Mouse (Mus musculus) olfactory bulb, adult 2 months (tissue): ENCODE data around the gene Dnajc11. TPM values are rescaled to one million over a fixed set of nuclear protein-coding genes. Genes with fewer than 3 reads are reported as not detected.

Experiments used
- H3K27ac ChIP-seq: fragments of 200-500 bp; 2 replicates; pipeline ENCODE4 v1.5.1; 2012; ENCODE audit warnings: low read depth, low read length; ENCODE audit not compliant: insufficient read depth
- H3K4me1 ChIP-seq: fragments of 200-500 bp; 2 replicates; pipeline ENCODE4 v1.6.1; 2012; ENCODE audit warnings: low read length; ENCODE audit not compliant: control insufficient read depth, insufficient read depth
- H3K4me3 ChIP-seq: fragments of 200-500 bp; 2 replicates; pipeline ENCODE4 v1.5.1; 2012; ENCODE audit warnings: mild to moderate bottlenecking, low read depth, low read length, moderate library complexity; ENCODE audit not compliant: insufficient read depth
- CTCF ChIP-seq: fragments of 200-500 bp; IDR thresholded peaks from 2 replicates; pipeline ENCODE4 v1.5.1; 2012; ENCODE audit warnings: low read depth, mild to moderate bottlenecking, low read length, moderate library complexity; ENCODE audit not compliant: insufficient read depth
- POLR2A ChIP-seq: fragments of 200-500 bp; IDR thresholded peaks from 2 replicates; pipeline ENCODE4 v1.6.1; 2012; ENCODE audit warnings: mild to moderate bottlenecking, low read depth, low read length, moderate library complexity; ENCODE audit not compliant: insufficient read depth
- WGBS: fragments of 180-500 bp; shearing (Covaris S2); methylation state at CpG from one replicate; pipeline ENCODE4 v1.1.7; 2018; 5-methylcytosine and 5-hydroxymethylcytosine counted together
- polyA plus RNA-seq: library from polyadenylated mRNA; stranded (reverse); fragments of >200 nt; gene quantifications from 2 replicates; pipeline ENCODE4 v1.2.4, GENCODE M21; 2012; ENCODE audit warnings: low replicate concordance; ENCODE audit not compliant: missing spikeins, insufficient read depth, insufficient read length

Dnajc11 gene
- polyA plus RNA-seq, 1 experiment: not detected

- no peak for TF ChIP-seq POLR2A
- TF ChIP-seq CTCF: no peak
- no peak overlapping the region for H3K4me3 ChIP-seq
- no peak overlapping the region for H3K27ac ChIP-seq
- H3K4me1 ChIP-seq: peaks cover 18% of the 10 kb centered on the region
- WGBS: 70% methylated on average over 11 of the region's 11 CpGs
These were observed 32.1 kb upstream of the Dnajc11 start for GRCm38 (mm10) chr4:151901422-151901821.

DNA sequence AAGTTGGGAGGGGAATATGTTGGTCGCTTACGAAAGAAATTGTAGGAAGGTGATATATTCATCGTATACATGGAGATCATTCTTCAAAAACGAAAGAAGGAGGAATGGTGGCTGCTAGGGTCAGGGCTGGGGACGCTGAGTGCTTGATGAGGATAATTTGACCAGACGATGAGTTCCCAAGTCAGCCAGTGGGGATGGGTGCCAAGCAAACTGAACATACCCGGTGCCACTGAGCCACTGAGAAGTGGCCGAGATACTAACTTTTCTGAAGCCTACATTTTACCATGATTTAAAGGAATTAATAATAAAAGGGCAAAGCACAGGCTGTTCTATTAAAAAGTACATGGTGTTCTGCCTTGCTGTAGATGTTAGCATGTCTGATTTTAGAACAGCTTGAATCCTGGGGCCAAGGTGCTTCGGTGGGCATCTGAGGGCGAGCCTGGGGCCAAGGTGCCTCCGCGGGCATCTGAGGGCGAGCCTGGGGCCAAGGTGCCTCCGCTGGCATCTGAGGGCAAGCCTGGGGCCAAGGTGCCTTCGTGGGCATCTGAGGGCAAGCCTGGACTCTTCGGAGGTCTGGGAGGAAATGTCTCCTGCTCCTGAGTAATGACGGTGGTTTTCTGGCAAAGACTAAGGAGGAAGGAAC, 31.3 kb upstream of the Dnajc11 start:
- WGBS: 77% methylated on average over 17 of the region's 17 CpGs

GRCm38 (mm10) chr4:151902689-151903241, 30.7 kb upstream of the Dnajc11 start:
- H3K4me3 ChIP-seq: no peak overlapping the region
- no peak overlapping the region for H3K27ac ChIP-seq
- H3K4me1 ChIP-seq: peaks cover 19% of the 10 kb centered on the region
- 60% methylated on average over 14 of the region's 14 CpGs for WGBS
- TF ChIP-seq CTCF (no peak), POLR2A (no peak)

More for the DNA sequence above, 31.3 kb upstream of the Dnajc11 start:
- H3K27ac ChIP-seq: no peak overlapping the region
- TF ChIP-seq POLR2A: no peak
- no peak for TF ChIP-seq CTCF
- H3K4me3 ChIP-seq: no peak overlapping the region
- H3K4me1 ChIP-seq: peaks cover 19% of the 10 kb centered on the region

- no peak overlapping the region for H3K27ac ChIP-seq
- H3K4me1 ChIP-seq: peaks cover 14% of the 10 kb centered on the region
- H3K4me3 ChIP-seq: no peak overlapping the region
- WGBS: 33% methylated on average over 11 of the region's 11 CpGs
- no peak for TF ChIP-seq POLR2A
- TF ChIP-seq CTCF: no peak
These were observed 29.4 kb upstream of the Dnajc11 start for GRCm38 (mm10) chr4:151904098-151904497.

DNA sequence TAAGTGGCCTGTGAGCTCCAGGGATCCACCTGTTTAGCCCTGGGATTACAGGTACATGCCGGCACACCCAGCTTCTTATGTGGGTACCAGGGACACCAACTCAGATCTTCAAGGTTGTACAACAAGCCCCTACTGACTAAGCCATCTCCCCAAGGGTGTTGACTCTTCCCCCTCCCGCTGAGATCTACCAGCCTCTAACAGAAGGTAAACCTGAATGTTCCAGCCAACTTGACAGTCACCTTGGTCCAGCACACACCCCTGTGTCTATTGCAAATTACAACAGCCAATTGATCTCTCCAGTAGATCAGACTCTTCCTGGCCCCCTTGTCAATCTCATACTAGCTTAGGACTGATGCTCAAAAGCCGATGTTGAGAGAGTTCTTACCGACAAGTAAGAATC, 27.9 kb upstream of the Dnajc11 start:
- Histone ChIP-seq H3K4me3 (no peak overlapping the region), H3K4me1 (peaks cover 11% of the 10 kb centered on the region), H3K27ac (no peak overlapping the region)
- WGBS: 89% methylated on average over 4 of the region's 4 CpGs
- TF ChIP-seq CTCF (no peak), POLR2A (no peak)

DNA sequence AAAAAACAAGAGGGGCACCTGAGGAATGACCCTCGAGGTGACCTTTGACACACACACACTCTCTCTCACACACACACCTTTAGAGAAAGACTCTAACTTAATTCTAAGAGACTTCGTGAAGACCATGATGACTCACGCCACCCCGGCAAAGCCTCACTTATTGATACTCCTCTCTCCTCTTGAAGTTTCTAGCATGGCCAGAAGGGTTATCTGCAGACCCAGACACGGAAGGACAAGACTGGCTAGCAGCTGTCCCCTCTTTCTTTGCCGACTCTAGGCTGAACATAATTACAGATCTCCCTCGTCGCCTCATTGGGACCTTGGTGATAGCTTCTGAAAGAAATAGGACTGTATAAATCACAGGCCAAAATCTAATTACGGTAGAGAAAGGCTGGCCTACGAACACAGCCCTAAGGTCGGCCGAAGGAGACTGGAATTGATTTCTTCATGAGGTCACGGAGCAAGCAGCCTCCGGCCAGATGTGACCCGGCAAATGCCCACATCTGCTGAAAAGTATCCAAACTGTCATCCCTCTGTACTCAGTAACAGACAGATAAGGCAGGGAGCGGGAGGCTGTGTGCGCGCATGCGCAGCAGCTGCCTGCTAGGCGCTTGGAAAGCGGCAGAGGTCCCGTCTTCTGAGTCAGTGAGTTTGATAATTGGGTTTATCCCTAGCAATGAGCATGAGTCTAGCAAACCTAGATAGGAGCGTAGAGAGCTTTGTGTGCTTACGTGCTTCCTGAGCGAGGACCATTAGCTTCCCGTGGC, 25.7 kb upstream of the Dnajc11 start:
- Histone ChIP-seq H3K4me1 (peaks cover 11% of the 10 kb centered on the region), H3K4me3 (no peak overlapping the region), H3K27ac (no peak overlapping the region)
- TF ChIP-seq CTCF (no peak), POLR2A (no peak)
- 79% methylated on average over 26 of the region's 26 CpGs for WGBS

- 80% methylated on average over 8 of the region's 8 CpGs for WGBS
- no peak for TF ChIP-seq POLR2A
- no peak for TF ChIP-seq CTCF
- Histone ChIP-seq H3K4me3 (no peak overlapping the region), H3K27ac (no peak overlapping the region), H3K4me1 (peaks cover 11% of the 10 kb centered on the region)
These were observed 24.7 kb upstream of the Dnajc11 start for GRCm38 (mm10) chr4:151908809-151909208.

DNA sequence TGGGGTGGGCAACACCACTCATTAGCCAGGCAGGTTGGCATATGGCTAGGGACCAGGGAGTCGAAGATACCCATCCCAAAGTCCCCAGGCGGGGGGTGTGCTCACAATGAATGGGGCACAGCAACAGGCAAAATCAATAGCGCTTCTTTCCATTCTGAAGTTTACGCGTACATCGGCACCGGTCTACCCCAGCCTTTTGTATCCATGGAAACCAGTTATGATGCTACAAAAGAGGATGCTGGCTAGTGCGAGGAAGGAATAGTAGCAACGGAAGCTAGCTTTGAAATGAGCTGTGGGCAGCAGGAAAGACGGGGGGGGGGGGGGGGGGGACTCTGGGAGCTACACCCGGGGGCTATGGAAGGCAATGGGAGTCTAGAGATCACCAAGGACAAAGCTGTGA, 17.2 kb upstream of the Dnajc11 start:
- no peak overlapping the region for H3K4me3 ChIP-seq
- 61% methylated on average over 11 of the region's 11 CpGs for WGBS
- no peak overlapping the region for H3K27ac ChIP-seq
- TF ChIP-seq CTCF: no peak
- no peak for TF ChIP-seq POLR2A
- H3K4me1 ChIP-seq: no peaks in the 10 kb centered on the region

GRCm38 (mm10) chr4:151919135-151919840, 14.2 kb upstream of the Dnajc11 start:
- Histone ChIP-seq H3K27ac (no peak overlapping the region), H3K4me1 (no peaks in the 10 kb centered on the region), H3K4me3 (no peak overlapping the region)
- TF ChIP-seq POLR2A (no peak), CTCF (no peak)
- WGBS: 83% methylated on average over 20 of the region's 20 CpGs
